14 mouse cellular contexts compared by ENCODE assay signal in the genomic region with DNA sequence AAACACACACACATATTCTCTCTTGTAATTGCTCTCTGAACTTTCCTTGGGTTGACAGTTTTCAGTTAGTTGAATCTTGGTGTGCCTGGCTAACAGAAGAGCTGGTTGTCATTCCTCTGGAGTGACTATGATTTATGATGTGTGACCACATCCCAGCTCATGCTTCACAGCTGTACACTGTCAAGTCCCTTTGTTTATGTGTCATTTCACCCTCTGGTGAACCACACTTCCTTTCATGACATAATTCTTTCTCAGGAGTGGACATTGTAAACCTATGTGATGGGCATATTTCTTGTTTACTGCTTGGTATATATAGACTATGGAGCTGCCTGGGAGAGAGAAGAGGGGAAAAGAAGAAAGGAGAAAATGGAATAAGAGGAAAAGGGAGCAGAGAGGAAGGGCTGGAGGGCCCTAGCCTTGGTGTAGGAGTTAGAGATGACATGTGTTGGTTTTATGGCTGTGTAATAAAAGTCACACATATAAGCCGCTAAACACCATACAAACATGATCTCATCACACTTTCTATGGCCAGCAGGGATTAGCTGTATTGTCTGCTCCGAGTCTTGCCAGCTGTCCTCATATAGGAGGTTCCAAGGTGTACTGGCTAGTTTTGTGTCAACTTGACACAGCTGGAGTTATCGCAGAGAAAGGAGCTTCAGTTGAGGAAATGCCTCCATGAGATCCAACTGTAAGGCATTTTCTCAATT.
DNase-seq lines count a peak whose midpoint lies in the region; ATAC-seq lines count a peak whose summit lies in the region.
"Had no signal": no experiment of that assay in that cellular context is flagged by ENCODE, and none has a peak within 500 bp of the region (broad histone marks: within the 10 kb centered on the region; RNA-seq: fewer than 3 reads in every experiment).

No protein-coding gene starts in this region.

- no peak overlapping the region for H3K27ac ChIP-seq in lung, embryonic 15.5 days
- H3K27ac ChIP-seq: embryonic facial prominence, embryonic 13.5 days; liver, embryonic 15.5 days; stomach, embryonic 15.5 days had no signal

- ATAC-seq in lung, embryonic 15.5 days (ENCODE audit: borderline replicate concordance, extremely low read depth, low FRiP score, low TSS enrichment): peak; percentile 67; the same call in 1 of the 2 replicates
- ATAC-seq in megakaryocyte, adult 5-6 weeks (ENCODE audit: poor library complexity, severe bottlenecking): peak; percentile 24; the same call in 1 of the 2 replicates
- ATAC-seq: activated CD4-positive, CD25-positive, alpha-beta regulatory T cell, adult 4 months had no signal

- H3K9me3 ChIP-seq in lung, embryonic 15.5 days: no peaks in the 10 kb centered on the region
- H3K9me3 ChIP-seq: embryonic facial prominence, embryonic 13.5 days; liver, embryonic 15.5 days; stomach, embryonic 15.5 days had no signal

- H3K4me1 ChIP-seq in lung, embryonic 15.5 days: peaks cover 11% of the 10 kb centered on the region; the same call in 1 of the 2 replicates
- H3K4me1 ChIP-seq: liver, embryonic 15.5 days had no signal

- H3K4me2 ChIP-seq in lung, embryonic 15.5 days: no peak overlapping the region
- H3K4me2 ChIP-seq: embryonic facial prominence, embryonic 13.5 days; liver, embryonic 15.5 days; stomach, embryonic 15.5 days had no signal

- no peaks in the 10 kb centered on the region for H3K27me3 ChIP-seq in lung, embryonic 15.5 days
- H3K27me3 ChIP-seq: embryonic facial prominence, embryonic 13.5 days; liver, embryonic 15.5 days; stomach, embryonic 15.5 days had no signal

- H3K4me3 ChIP-seq in lung, embryonic 15.5 days: no peak overlapping the region
- H3K4me3 ChIP-seq: embryonic facial prominence, embryonic 13.5 days; liver, embryonic 15.5 days; stomach, embryonic 15.5 days had no signal

- no peak overlapping the region for H3K9ac ChIP-seq in lung, embryonic 15.5 days
- H3K9ac ChIP-seq: embryonic facial prominence, embryonic 13.5 days; liver, embryonic 15.5 days; stomach, embryonic 15.5 days had no signal

- no peaks in the 10 kb centered on the region for H3K36me3 ChIP-seq in lung, embryonic 15.5 days
- H3K36me3 ChIP-seq: embryonic facial prominence, embryonic 13.5 days; liver, embryonic 15.5 days; stomach, embryonic 15.5 days had no signal

- peak; percentile 34 for DNase-seq in embryo, embryonic 10 days (ENCODE audit: low spot score)
- DNase-seq in embryo, embryonic 9.5 days (ENCODE audit: extremely low spot score): no peak
- no peak for DNase-seq in lung, postnatal 4 days
- DNase-seq in Muller cell, postnatal 12 days (ENCODE audit: inconsistent ontology term): peak; percentile 59
- no peak for DNase-seq in adrenal gland, adult 18-20 months (ENCODE audit: low spot score in 2 of 2)
- no peak for DNase-seq in spleen, adult 12 weeks (ENCODE audit: low spot score)
- DNase-seq: cerebellum, adult 9-10 months; right cerebral cortex, postnatal 4 days had no signal

- 50% methylated on average over 3 of the region's 3 CpGs for WGBS in lung, embryonic 15.5 days

Comparison
In these comparisons a context has a peak if more than half of its experiments do, and no peak if none do; other contexts are left out.
1. DNase-seq: peak in embryo, embryonic 10 days (single experiment) and Muller cell, postnatal 12 days (single experiment); none in embryo, embryonic 9.5 days (single experiment), lung, postnatal 4 days (0 of 2), adrenal gland, adult 18-20 months (0 of 2) and spleen, adult 12 weeks (single experiment).